Comparison of ENCODE assay signal across 12 mouse cellular contexts in the genomic region with DNA sequence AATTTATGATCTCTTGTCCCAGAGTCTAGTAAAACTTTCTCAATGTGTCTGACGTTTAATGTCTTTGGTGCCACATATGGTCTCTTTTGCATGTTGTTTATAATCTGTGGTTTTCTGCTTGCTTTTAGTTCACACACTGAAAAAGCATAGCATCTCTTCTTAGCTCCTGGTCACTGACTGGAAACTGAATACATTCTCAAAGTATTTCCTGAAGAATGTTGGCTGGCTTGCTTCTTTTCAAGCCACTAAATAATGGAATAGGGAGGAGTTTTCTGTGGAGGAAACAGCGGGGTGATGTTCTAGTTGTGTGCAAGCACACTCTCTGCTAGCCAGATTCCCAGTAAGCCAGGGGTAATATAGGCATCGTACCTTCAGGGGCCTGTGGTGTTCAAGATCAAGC.
"Had no signal": no experiment of that assay in that cellular context is flagged by ENCODE, and none has a peak within 500 bp of the region (broad histone marks: within the 10 kb centered on the region; RNA-seq: fewer than 3 reads in every experiment).

No protein-coding gene starts in this region.

- H3K4me1 ChIP-seq: limb, embryonic 15.5 days; liver, embryonic 12.5 days; lung, embryonic 15.5 days had no signal

- H3K4me3 ChIP-seq: left cerebral cortex, adult 2 months; limb, embryonic 15.5 days; liver, embryonic 12.5 days; lung, embryonic 15.5 days; midbrain, embryonic 12.5 days; neural tube, embryonic 13.5 days had no signal

- H3K9me3 ChIP-seq: limb, embryonic 15.5 days; liver, embryonic 12.5 days; lung, embryonic 15.5 days; midbrain, embryonic 12.5 days had no signal

- H3K36me3 ChIP-seq: limb, embryonic 15.5 days; liver, embryonic 12.5 days; lung, embryonic 15.5 days; midbrain, embryonic 12.5 days; neural tube, embryonic 13.5 days had no signal

- H3K27ac ChIP-seq: left cerebral cortex, adult 2 months; limb, embryonic 15.5 days; liver, embryonic 12.5 days; lung, embryonic 15.5 days; midbrain, embryonic 12.5 days; neural tube, embryonic 13.5 days had no signal

- H3K4me2 ChIP-seq: limb, embryonic 15.5 days; liver, embryonic 12.5 days; lung, embryonic 15.5 days; midbrain, embryonic 12.5 days; neural tube, embryonic 13.5 days had no signal

- ATAC-seq: intestine, embryonic 16.5 days; liver, embryonic 12.5 days; midbrain, embryonic 16.5 days had no signal

- H3K9ac ChIP-seq: limb, embryonic 15.5 days; liver, embryonic 12.5 days; lung, embryonic 15.5 days; midbrain, embryonic 12.5 days; neural tube, embryonic 13.5 days had no signal

- DNase-seq: kidney, adult 9 months; right cerebral cortex, adult 18-20 months; right cerebral cortex, postnatal 25 days; thymus, postnatal 36 days had no signal

- H3K27me3 ChIP-seq: limb, embryonic 15.5 days; liver, embryonic 12.5 days; lung, embryonic 15.5 days; midbrain, embryonic 12.5 days; neural tube, embryonic 13.5 days had no signal
